Mouse (Mus musculus): ENCODE results near the gene Ankrd49.

DNA sequence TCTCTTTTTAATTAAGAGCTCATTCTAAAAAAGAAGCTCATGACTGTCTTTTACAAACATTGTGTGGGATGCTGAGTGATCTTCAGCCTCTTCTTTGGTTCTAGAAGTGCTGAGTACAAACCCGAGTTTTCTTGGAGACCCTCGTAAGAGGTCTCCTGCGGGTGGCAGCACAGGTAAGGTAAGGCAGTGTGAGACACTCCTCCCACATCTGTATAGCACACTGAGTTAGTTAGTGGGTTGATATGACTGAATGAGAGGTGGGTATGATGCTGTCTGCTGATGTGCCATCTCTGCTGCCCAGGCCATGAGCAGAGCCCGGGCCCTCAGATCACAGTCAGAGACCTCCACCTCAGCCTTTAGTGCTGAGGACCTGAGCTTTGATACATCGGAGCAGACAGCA is 40.2 kb upstream of the Ankrd49 start:
- TF ChIP-seq GATA1 (IDR thresholded peaks at IDR 0.05; ENCODE audit: low read length) (no peak), TAL1 (IDR thresholded peaks at IDR 0.05; ENCODE audit: low read length) (no peak)
